23 mouse cellular contexts compared by ENCODE assay signal in the genomic region with DNA sequence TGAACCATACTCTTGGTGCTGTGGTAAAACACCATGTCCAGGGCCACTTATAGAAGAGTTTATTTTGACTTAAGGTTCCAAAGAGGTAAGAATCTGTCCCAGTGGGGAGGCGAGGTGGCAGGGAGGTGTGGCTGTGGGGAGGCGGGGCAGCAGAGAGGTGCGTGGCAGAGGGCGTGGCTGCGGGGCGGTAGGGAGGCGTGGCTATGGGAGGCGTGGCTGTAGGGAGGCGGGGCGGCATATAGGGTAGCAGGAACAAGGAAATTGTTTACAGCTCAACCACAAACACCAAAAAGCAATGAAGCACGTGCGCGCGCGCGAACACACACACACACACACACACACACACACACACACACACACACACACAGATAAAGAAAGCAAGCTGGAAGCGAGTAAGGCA.
"Had no signal": no experiment of that assay in that cellular context is flagged by ENCODE, and none has a peak within 500 bp of the region (broad histone marks: within the 10 kb centered on the region; RNA-seq: fewer than 3 reads in every experiment).

No protein-coding gene starts in this region.

- H3K9me3 ChIP-seq: limb, embryonic 15.5 days; liver, embryonic 15.5 days; midbrain, embryonic 12.5 days; midbrain, embryonic 15.5 days; neural tube, embryonic 12.5 days; neural tube, embryonic 15.5 days; stomach, embryonic 15.5 days had no signal

- H3K27me3 ChIP-seq: limb, embryonic 12.5 days; limb, embryonic 15.5 days; liver, embryonic 12.5 days; liver, embryonic 15.5 days; midbrain, embryonic 12.5 days; midbrain, embryonic 15.5 days; neural tube, embryonic 12.5 days; neural tube, embryonic 15.5 days; stomach, embryonic 15.5 days had no signal

- H3K4me2 ChIP-seq: limb, embryonic 12.5 days; limb, embryonic 15.5 days; liver, embryonic 12.5 days; liver, embryonic 15.5 days; midbrain, embryonic 12.5 days; midbrain, embryonic 15.5 days; neural tube, embryonic 12.5 days; neural tube, embryonic 15.5 days; stomach, embryonic 15.5 days had no signal

- H3K4me3 ChIP-seq: layer of hippocampus, adult 2 months; left cerebral cortex, adult 2 months; limb, embryonic 12.5 days; limb, embryonic 15.5 days; liver, embryonic 12.5 days; liver, embryonic 15.5 days; midbrain, embryonic 12.5 days; midbrain, embryonic 15.5 days; neural tube, embryonic 12.5 days; neural tube, embryonic 15.5 days; stomach, embryonic 15.5 days had no signal

- H3K4me1 ChIP-seq: limb, embryonic 15.5 days; liver, embryonic 12.5 days; liver, embryonic 15.5 days; midbrain, embryonic 12.5 days; midbrain, embryonic 15.5 days; neural tube, embryonic 12.5 days; neural tube, embryonic 15.5 days; stomach, embryonic 15.5 days had no signal

- H3K27ac ChIP-seq: kidney, postnatal 0 days; layer of hippocampus, adult 2 months; left cerebral cortex, adult 2 months; limb, embryonic 12.5 days; limb, embryonic 15.5 days; liver, embryonic 12.5 days; liver, embryonic 15.5 days; midbrain, embryonic 12.5 days; midbrain, embryonic 15.5 days; neural tube, embryonic 12.5 days; neural tube, embryonic 15.5 days; stomach, embryonic 15.5 days had no signal

- ATAC-seq: intestine, postnatal 0 days; liver, embryonic 12.5 days; midbrain, embryonic 15.5 days had no signal

- H3K9ac ChIP-seq: limb, embryonic 12.5 days; limb, embryonic 15.5 days; liver, embryonic 12.5 days; liver, embryonic 15.5 days; midbrain, embryonic 12.5 days; midbrain, embryonic 15.5 days; neural tube, embryonic 12.5 days; neural tube, embryonic 15.5 days; stomach, embryonic 15.5 days had no signal

- DNase-seq: kidney, adult 2 months; kidney, postnatal 25 days; layer of hippocampus, adult 9-11 months; lung, adult 2 months; lung, postnatal 14 days; lung, postnatal 4 days; right cerebral cortex, adult 18-20 months; right cerebral cortex, postnatal 14 days; right cerebral cortex, postnatal 4 days; thymus, postnatal 25 days had no signal

- H3K36me3 ChIP-seq: limb, embryonic 12.5 days; limb, embryonic 15.5 days; liver, embryonic 12.5 days; liver, embryonic 15.5 days; midbrain, embryonic 12.5 days; midbrain, embryonic 15.5 days; neural tube, embryonic 12.5 days; neural tube, embryonic 15.5 days; stomach, embryonic 15.5 days had no signal
